Mouse (Mus musculus): Measurements from ENCODE around the gene Ush2a.

DNA sequence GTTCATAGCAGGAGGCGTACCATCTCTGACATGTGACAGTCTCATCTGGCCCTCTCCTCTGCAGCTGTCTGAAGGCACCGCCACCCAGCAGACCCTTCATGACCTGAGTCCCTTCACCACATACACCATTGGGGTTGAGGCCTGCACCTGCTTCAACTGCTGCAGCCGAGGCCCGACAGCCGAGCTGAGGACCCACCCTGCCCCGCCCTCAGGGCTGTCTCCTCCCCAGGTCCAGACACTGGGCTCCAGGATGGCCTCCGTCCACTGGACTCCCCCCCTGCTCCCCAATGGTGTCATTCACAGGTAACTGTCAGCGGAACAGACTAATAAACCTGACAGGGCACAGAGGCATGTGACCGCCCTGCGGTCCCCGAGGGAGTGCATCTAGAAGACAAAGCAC is 685.0 kb downstream of the Ush2a start:
- TF ChIP-seq CTCF (IDR thresholded peaks at IDR 0.05) (no peak), EP300 (IDR thresholded peaks at IDR 0.05; ENCODE audit: insufficient read depth, low read depth, low read length) (no peak), POLR2A (IDR thresholded peaks at IDR 0.05; ENCODE audit: insufficient read depth, low read depth, low read length) (no peak)
